Mouse (Mus musculus): Measurements from ENCODE around the gene Cryaa.

- no peak for TF ChIP-seq CTCF (conservative IDR thresholded peaks at IDR 0.05; ENCODE audit: low read length)
- TF ChIP-seq POU5F1 (IDR thresholded peaks at IDR 0.05; ENCODE audit: borderline replicate concordance, low read length): no peak
- TF ChIP-seq NANOG (IDR thresholded peaks at IDR 0.05; ENCODE audit: borderline replicate concordance, low read length): no peak
Measured at GRCm38 (mm10) chr17:31709121-31709741, 31.6 kb downstream of the Cryaa start.

Data from E14TG2a.4 (cell line).